Mouse (Mus musculus): Measurements from ENCODE around the gene Fzd10.

- TF ChIP-seq MAFK (IDR thresholded peaks at IDR 0.05; ENCODE audit: borderline replicate concordance, low read depth, low read length) (no peak), MYC (IDR thresholded peaks at IDR 0.05; ENCODE audit: low read depth, low read length) (no peak), POLR2A (IDR thresholded peaks at IDR 0.05; ENCODE audit: control insufficient read depth in 1 of 2, insufficient read depth in 1 of 2, low read depth in 1 of 2, low read length in 2 of 2, poor library complexity in 1 of 2) (no peak), ZKSCAN1 (IDR thresholded peaks at IDR 0.05; ENCODE audit: low read depth, low read length) (no peak), GATA1 (IDR thresholded peaks at IDR 0.05; ENCODE audit: low read depth, low read length) (no peak), CTCF (IDR thresholded peaks at IDR 0.05 in 2 of 3, conservative IDR thresholded peaks at IDR 0.05 in 1 of 3; ENCODE audit: control insufficient read depth in 1 of 3, insufficient read depth in 1 of 3, low read depth in 2 of 3, low read length in 3 of 3, poor library complexity in 1 of 3, severe bottlenecking in 1 of 3) (no peak), USF1 (IDR thresholded peaks at IDR 0.05; ENCODE audit: low read depth, low read length) (no peak), ZNF384 (IDR thresholded peaks at IDR 0.05; ENCODE audit: low read depth, low read length) (no peak), EP300 (IDR thresholded peaks at IDR 0.05; ENCODE audit: low read depth in 1 of 2, low read length in 2 of 2) (no peak), POLR2AphosphoS2 (IDR thresholded peaks at IDR 0.05; ENCODE audit: low read length) (no peak), SMC3 (IDR thresholded peaks at IDR 0.05; ENCODE audit: low read depth, low read length) (no peak), JUND (IDR thresholded peaks at IDR 0.05; ENCODE audit: low read depth, low read length) (no peak), RAD21 (IDR thresholded peaks at IDR 0.05; ENCODE audit: low read depth, low read length) (no peak)
Measured at GRCm38 (mm10) chr5:128649336-128649897, 48.8 kb downstream of the Fzd10 start.

Data from MEL (cell line).